Mouse (Mus musculus) midbrain, embryonic 16.5 days (tissue): ENCODE results near the gene Mtif3. TPM values are rescaled to one million over a fixed set of nuclear protein-coding genes. Genes with fewer than 3 reads are reported as not detected.
"Not testable (repeated sequence)": the region's sequence is repeated elsewhere in the genome, so short reads cannot be mapped to it uniquely, and the experiment has no call there.

ENCODE experiments used
- ATAC-seq: fragments of 200-750 bp; cut with Nextera tagmentation; 2 replicates; pipeline ENCODE4 v1.8.0; 2017; ENCODE audit warnings: moderate TSS enrichment
- H3K27ac ChIP-seq: fragments of 300-500 bp; sonication (generic); 2 replicates; pipeline ENCODE4 v1.5.1; 2014; ENCODE audit warnings: mild to moderate bottlenecking, low read length, mixed read lengths
- H3K27me3 ChIP-seq: fragments of 300-500 bp; sonication (generic); 2 replicates; pipeline ENCODE4 v1.6.1; 2014; ENCODE audit warnings: low read depth, low read length, mixed read lengths; ENCODE audit not compliant: control insufficient read depth, insufficient read depth
- H3K36me3 ChIP-seq: fragments of 300-500 bp; sonication (generic); 2 replicates; pipeline ENCODE4 v1.6.1; 2014; ENCODE audit warnings: mild to moderate bottlenecking, low read length, moderate library complexity, mixed read lengths; ENCODE audit not compliant: control insufficient read depth, insufficient read depth
- H3K4me1 ChIP-seq: fragments of 300-500 bp; sonication (generic); 2 replicates; pipeline ENCODE4 v1.6.1; 2014; ENCODE audit warnings: mild to moderate bottlenecking, low read length, mixed read lengths; ENCODE audit not compliant: control insufficient read depth, insufficient read depth
- H3K4me2 ChIP-seq: fragments of 300-500 bp; sonication (generic); 2 replicates; pipeline ENCODE4 v1.6.1; 2014; ENCODE audit warnings: mild to moderate bottlenecking, low read length, mixed read lengths
- H3K4me3 ChIP-seq: fragments of 300-500 bp; sonication (generic); 2 replicates; pipeline ENCODE4 v1.5.1; 2014; ENCODE audit warnings: low read depth, mild to moderate bottlenecking, low read length, moderate library complexity, mixed read lengths
- H3K9ac ChIP-seq: fragments of 300-500 bp; sonication (generic); 2 replicates; pipeline ENCODE4 v1.6.1; 2014; ENCODE audit warnings: low read depth, low read length, mixed read lengths
- H3K9me3 ChIP-seq: fragments of 300-500 bp; sonication (generic); replicated peaks from 2 replicates; pipeline ENCODE4 v1.6.1; 2014; ENCODE audit warnings: mild to moderate bottlenecking, low read length, mixed read lengths; ENCODE audit not compliant: control insufficient read depth, poor library complexity, severe bottlenecking
- WGBS: fragments of 180-500 bp; shearing (Covaris S2); extraction: QIAGEN DNeasy Blood & Tissue Kit; methylation state at CpG from one replicate; pipeline ENCODE4 v1.1.7; 2014; 5-methylcytosine and 5-hydroxymethylcytosine counted together
- polyA plus RNA-seq: library from polyadenylated mRNA; unstranded; fragments of >200 nt; fragmentation: Nextera tagmentation; extraction: Ambion mirVana; gene quantifications from 2 replicates; pipeline ENCODE4 v1.2.1, GENCODE M21; 2015

Gene Mtif3
- polyA plus RNA-seq, 1 experiment from 2014 or later, result 28.4 TPM

- peaks cover 6% of the 10 kb centered on the region for H3K4me1 ChIP-seq
- no peaks in the 10 kb centered on the region for H3K9me3 ChIP-seq
- no peak overlapping the region for H3K27ac ChIP-seq
- no peaks in the 10 kb centered on the region for H3K36me3 ChIP-seq
- ATAC-seq, result no peak
- H3K4me3 ChIP-seq, result no peak overlapping the region
- 97% methylated on average over 2 of the region's 2 CpGs for WGBS
- H3K9ac ChIP-seq, result no peak overlapping the region
- no peak overlapping the region for H3K4me2 ChIP-seq
- no peaks in the 10 kb centered on the region for H3K27me3 ChIP-seq
Measured at GRCm38 (mm10) chr5:146944568-146944967, 19.0 kb downstream of the Mtif3 start.

- H3K9me3 ChIP-seq, result no peaks in the 10 kb centered on the region
- no peak overlapping the region for H3K27ac ChIP-seq
- 79% methylated on average over 15 of the region's 15 CpGs for WGBS
- H3K4me2 ChIP-seq, result no peak overlapping the region
- no peak for ATAC-seq
- no peaks in the 10 kb centered on the region for H3K27me3 ChIP-seq
- no peak overlapping the region for H3K4me3 ChIP-seq
- H3K4me1 ChIP-seq, result peaks cover 1% of the 10 kb centered on the region; the same call in 1 of the 2 replicates
- H3K36me3 ChIP-seq, result no peaks in the 10 kb centered on the region
- H3K9ac ChIP-seq, result no peak overlapping the region
Measured at GRCm38 (mm10) chr5:146942965-146943364, 20.6 kb downstream of the Mtif3 start.

- H3K27ac ChIP-seq, H3K36me3 ChIP-seq, ATAC-seq, H3K9me3 ChIP-seq, H3K4me2 ChIP-seq, H3K27me3 ChIP-seq, H3K9ac ChIP-seq, H3K4me1 ChIP-seq, H3K4me3 ChIP-seq: not testable (repeated sequence)
- WGBS, result 45% methylated on average over 2 of the region's 2 CpGs
Measured at GRCm38 (mm10) chr5:146941939-146942338, 21.7 kb downstream of the Mtif3 start.

- Histone ChIP-seq H3K9me3 (no peaks in the 10 kb centered on the region), H3K27ac (no peak overlapping the region), H3K9ac (no peak overlapping the region), H3K4me3 (no peak overlapping the region), H3K4me2 (no peak overlapping the region), H3K36me3 (no peaks in the 10 kb centered on the region), H3K4me1 (no peaks in the 10 kb centered on the region), H3K27me3 (no peaks in the 10 kb centered on the region)
- 0 out of 2 replicates have a peak, but pooled peaks have one; percentile 75 for ATAC-seq
- 21% methylated on average over 7 of the region's 7 CpGs for WGBS
Measured at GRCm38 (mm10) chr5:146940219-146940618, 23.4 kb downstream of the Mtif3 start.

- H3K36me3 ChIP-seq, result no peaks in the 10 kb centered on the region
- 68% methylated on average over 16 of the region's 16 CpGs for WGBS
- H3K4me3 ChIP-seq, result no peak overlapping the region
- H3K4me1 ChIP-seq, result no peaks in the 10 kb centered on the region
- no peak overlapping the region for H3K27ac ChIP-seq
- H3K27me3 ChIP-seq, result no peaks in the 10 kb centered on the region
- H3K9ac ChIP-seq, result no peak overlapping the region
- no peaks in the 10 kb centered on the region for H3K9me3 ChIP-seq
- no peak overlapping the region for H3K4me2 ChIP-seq
- ATAC-seq, result 0 out of 2 replicates have a peak, but pooled peaks have one; percentile 42
Measured at GRCm38 (mm10) chr5:146939109-146939796, 24.3 kb downstream of the Mtif3 start.

- Histone ChIP-seq H3K9ac (no peak overlapping the region), H3K4me3 (no peak overlapping the region), H3K36me3 (no peaks in the 10 kb centered on the region), H3K4me2 (no peak overlapping the region), H3K4me1 (no peaks in the 10 kb centered on the region), H3K27ac (no peak overlapping the region), H3K27me3 (no peaks in the 10 kb centered on the region), H3K9me3 (no peaks in the 10 kb centered on the region)
- 87% methylated on average over 32 of the region's 32 CpGs for WGBS
- ATAC-seq, result no peak
Measured at GRCm38 (mm10) chr5:146937541-146938503, 25.8 kb downstream of the Mtif3 start.

GRCm38 (mm10) chr5:146933466-146933865 lies 30.1 kb downstream of the Mtif3 start:
- H3K9ac ChIP-seq, result no peak overlapping the region
- WGBS, result 84% methylated on average over 12 of the region's 12 CpGs

GRCm38 (mm10) chr5:146931904-146932553 lies 31.6 kb downstream of the Mtif3 start:
- no peak overlapping the region for H3K27ac ChIP-seq
- no peaks in the 10 kb centered on the region for H3K9me3 ChIP-seq
- no peaks in the 10 kb centered on the region for H3K4me1 ChIP-seq
- no peak overlapping the region for H3K4me2 ChIP-seq
- no peak overlapping the region for H3K4me3 ChIP-seq
- no peaks in the 10 kb centered on the region for H3K27me3 ChIP-seq
- H3K9ac ChIP-seq, result no peak overlapping the region
- H3K36me3 ChIP-seq, result no peaks in the 10 kb centered on the region
- WGBS, result 87% methylated on average over 16 of the region's 16 CpGs
- no peak for ATAC-seq

More at GRCm38 (mm10) chr5:146933466-146933865, 30.1 kb downstream of the Mtif3 start:
- Histone ChIP-seq H3K27me3 (no peaks in the 10 kb centered on the region), H3K4me3 (no peak overlapping the region), H3K4me1 (no peaks in the 10 kb centered on the region), H3K4me2 (no peak overlapping the region), H3K9me3 (no peaks in the 10 kb centered on the region), H3K27ac (no peak overlapping the region), H3K36me3 (no peaks in the 10 kb centered on the region)
- ATAC-seq, result no peak
